Mouse (Mus musculus): Measurements from ENCODE around the gene Fam78a. TPM values are rescaled to one million over a fixed set of nuclear protein-coding genes. Genes with fewer than 3 reads are reported as not detected.

Fam78a gene
- polyA plus RNA-seq, 1 experiment from 2014 or later, result 0.91 TPM

GRCm38 (mm10) chr2:32090145-32090544 lies 5.5 kb upstream of the Fam78a start:
- H3K27ac ChIP-seq (ENCODE audit: low read depth, low read length), result no peak overlapping the region
- 59% methylated on average over 2 of the region's 2 CpGs for WGBS
- H3K4me2 ChIP-seq (replicated peaks; ENCODE audit: low read depth, low read length), result no peak overlapping the region
- no peak for ATAC-seq (ENCODE audit: low FRiP score)
- peaks cover 14% of the 10 kb centered on the region for H3K27me3 ChIP-seq (ENCODE audit: control insufficient read depth, insufficient read depth, low read length)
- H3K4me3 ChIP-seq (ENCODE audit: low read depth, low read length), result no peak overlapping the region
- peaks cover 4% of the 10 kb centered on the region; the same call in 1 of the 2 replicates for H3K4me1 ChIP-seq (replicated peaks; ENCODE audit: control insufficient read depth, insufficient read depth, low read length)
- H3K9ac ChIP-seq (ENCODE audit: low read depth, low read length), result no peak overlapping the region
- no peaks in the 10 kb centered on the region for H3K9me3 ChIP-seq (ENCODE audit: control insufficient read depth, low read length)
- DNase-seq (ENCODE audit: low spot score), result no peak
- no peaks in the 10 kb centered on the region for H3K36me3 ChIP-seq (ENCODE audit: control insufficient read depth, insufficient read depth, low read length)

- no peak overlapping the region for H3K9ac ChIP-seq (ENCODE audit: low read depth, low read length)
- 78% methylated on average over 3 of the region's 3 CpGs for WGBS
- no peak overlapping the region for H3K4me3 ChIP-seq (ENCODE audit: low read depth, low read length)
- DNase-seq (ENCODE audit: low spot score) (no peak), ATAC-seq (ENCODE audit: low FRiP score) (no peak)
- H3K4me1 ChIP-seq (replicated peaks; ENCODE audit: control insufficient read depth, insufficient read depth, low read length), result peaks cover 4% of the 10 kb centered on the region; the same call in 1 of the 2 replicates
- H3K27ac ChIP-seq (ENCODE audit: low read depth, low read length), result no peak overlapping the region
- peaks cover 17% of the 10 kb centered on the region for H3K27me3 ChIP-seq (ENCODE audit: control insufficient read depth, insufficient read depth, low read length)
- H3K4me2 ChIP-seq (replicated peaks; ENCODE audit: low read depth, low read length), result no peak overlapping the region
- no peaks in the 10 kb centered on the region for H3K36me3 ChIP-seq (ENCODE audit: control insufficient read depth, insufficient read depth, low read length)
- no peaks in the 10 kb centered on the region for H3K9me3 ChIP-seq (ENCODE audit: control insufficient read depth, low read length)
Observed at GRCm38 (mm10) chr2:32089606-32090005, 4.9 kb upstream of the Fam78a start.

GRCm38 (mm10) chr2:32088372-32088981 lies 3.8 kb upstream of the Fam78a start:
- Histone ChIP-seq H3K4me1 (replicated peaks; ENCODE audit: control insufficient read depth, insufficient read depth, low read length) (peaks cover 10% of the 10 kb centered on the region), H3K4me2 (replicated peaks; ENCODE audit: low read depth, low read length) (peak overlapping the region; percentile 24), H3K36me3 (ENCODE audit: control insufficient read depth, insufficient read depth, low read length) (no peaks in the 10 kb centered on the region), H3K9me3 (ENCODE audit: control insufficient read depth, low read length) (no peaks in the 10 kb centered on the region), H3K27me3 (ENCODE audit: control insufficient read depth, insufficient read depth, low read length) (peaks cover 27% of the 10 kb centered on the region), H3K27ac (ENCODE audit: low read depth, low read length) (no peak overlapping the region), H3K9ac (ENCODE audit: low read depth, low read length) (no peak overlapping the region), H3K4me3 (ENCODE audit: low read depth, low read length) (0 out of 2 replicates have a peak overlapping the region, but pooled peaks have one; percentile 13)
- no peak for DNase-seq (ENCODE audit: low spot score)
- WGBS, result 8% methylated on average over 35 of the region's 35 CpGs
- no peak for ATAC-seq (ENCODE audit: low FRiP score)

GRCm38 (mm10) chr2:32087606-32088005 lies 2.9 kb upstream of the Fam78a start:
- Histone ChIP-seq H3K4me2 (replicated peaks; ENCODE audit: low read depth, low read length) (no peak overlapping the region), H3K4me3 (ENCODE audit: low read depth, low read length) (no peak overlapping the region), H3K27me3 (ENCODE audit: control insufficient read depth, insufficient read depth, low read length) (peaks cover 36% of the 10 kb centered on the region), H3K36me3 (ENCODE audit: control insufficient read depth, insufficient read depth, low read length) (no peaks in the 10 kb centered on the region), H3K9me3 (ENCODE audit: control insufficient read depth, low read length) (no peaks in the 10 kb centered on the region), H3K27ac (ENCODE audit: low read depth, low read length) (no peak overlapping the region), H3K9ac (ENCODE audit: low read depth, low read length) (no peak overlapping the region), H3K4me1 (replicated peaks; ENCODE audit: control insufficient read depth, insufficient read depth, low read length) (peaks cover 11% of the 10 kb centered on the region)
- ATAC-seq (ENCODE audit: low FRiP score) (no peak), DNase-seq (ENCODE audit: low spot score) (no peak)
- 58% methylated on average over 4 of the region's 4 CpGs for WGBS

GRCm38 (mm10) chr2:32085231-32085630 lies 574 bp upstream of the Fam78a start:
- no peak overlapping the region for H3K4me2 ChIP-seq (replicated peaks; ENCODE audit: low read depth, low read length)
- H3K4me1 ChIP-seq (replicated peaks; ENCODE audit: control insufficient read depth, insufficient read depth, low read length), result peaks cover 11% of the 10 kb centered on the region
- no peak overlapping the region for H3K9ac ChIP-seq (ENCODE audit: low read depth, low read length)
- peaks cover 47% of the 10 kb centered on the region for H3K27me3 ChIP-seq (ENCODE audit: control insufficient read depth, insufficient read depth, low read length)
- no peak overlapping the region for H3K27ac ChIP-seq (ENCODE audit: low read depth, low read length)
- ATAC-seq (ENCODE audit: low FRiP score), result no peak
- WGBS, result 78% methylated on average over 2 of the region's 2 CpGs
- no peaks in the 10 kb centered on the region for H3K9me3 ChIP-seq (ENCODE audit: control insufficient read depth, low read length)
- DNase-seq (ENCODE audit: low spot score), result no peak
- H3K4me3 ChIP-seq (ENCODE audit: low read depth, low read length), result no peak overlapping the region
- no peaks in the 10 kb centered on the region for H3K36me3 ChIP-seq (ENCODE audit: control insufficient read depth, insufficient read depth, low read length)

- Histone ChIP-seq H3K36me3 (ENCODE audit: control insufficient read depth, insufficient read depth, low read length) (no peaks in the 10 kb centered on the region), H3K4me3 (ENCODE audit: low read depth, low read length) (peak overlapping the region; percentile 50), H3K9ac (ENCODE audit: low read depth, low read length) (no peak overlapping the region; the same call in 1 of the 2 replicates), H3K4me2 (replicated peaks; ENCODE audit: low read depth, low read length) (peak overlapping the region; percentile 100), H3K27ac (ENCODE audit: low read depth, low read length) (no peak overlapping the region), H3K9me3 (ENCODE audit: control insufficient read depth, low read length) (no peaks in the 10 kb centered on the region), H3K4me1 (replicated peaks; ENCODE audit: control insufficient read depth, insufficient read depth, low read length) (peaks cover 11% of the 10 kb centered on the region), H3K27me3 (ENCODE audit: control insufficient read depth, insufficient read depth, low read length) (peaks cover 47% of the 10 kb centered on the region)
- ATAC-seq (ENCODE audit: low FRiP score) (no peak; the same call in 1 of the 2 replicates), DNase-seq (ENCODE audit: low spot score) (no peak)
- WGBS, result 27% methylated on average over 2 of the region's 2 CpGs
Observed at GRCm38 (mm10) chr2:32084872-32085199, 179 bp upstream of the Fam78a start.

- H3K36me3 ChIP-seq (ENCODE audit: control insufficient read depth, insufficient read depth, low read length), result no peaks in the 10 kb centered on the region
- DNase-seq (ENCODE audit: low spot score) (peak; percentile 62), ATAC-seq (ENCODE audit: low FRiP score) (0 out of 2 replicates have a peak, but pooled peaks have one; percentile 33)
- peaks cover 10% of the 10 kb centered on the region for H3K4me1 ChIP-seq (replicated peaks; ENCODE audit: control insufficient read depth, insufficient read depth, low read length)
- H3K27me3 ChIP-seq (ENCODE audit: control insufficient read depth, insufficient read depth, low read length), result peaks cover 40% of the 10 kb centered on the region
- no peaks in the 10 kb centered on the region for H3K9me3 ChIP-seq (ENCODE audit: control insufficient read depth, low read length)
- H3K9ac ChIP-seq (ENCODE audit: low read depth, low read length), result peak overlapping the region; percentile 31
- peak overlapping the region; percentile 50 for H3K4me3 ChIP-seq (ENCODE audit: low read depth, low read length)
- H3K27ac ChIP-seq (ENCODE audit: low read depth, low read length), result no peak overlapping the region
- H3K4me2 ChIP-seq (replicated peaks; ENCODE audit: low read depth, low read length), result peak overlapping the region; percentile 100
- WGBS, result under 1% methylated on average over 85 of the region's 91 CpGs
Observed at GRCm38 (mm10) chr2:32083159-32084011, 1.3 kb downstream of the Fam78a start.

GRCm38 (mm10) chr2:32082229-32082628 lies 2.4 kb downstream of the Fam78a start:
- ATAC-seq (ENCODE audit: low FRiP score) (no peak), DNase-seq (ENCODE audit: low spot score) (no peak)
- Histone ChIP-seq H3K9ac (ENCODE audit: low read depth, low read length) (no peak overlapping the region), H3K4me3 (ENCODE audit: low read depth, low read length) (peak overlapping the region; percentile 8; the same call in 1 of the 2 replicates), H3K27me3 (ENCODE audit: control insufficient read depth, insufficient read depth, low read length) (peaks cover 36% of the 10 kb centered on the region), H3K27ac (ENCODE audit: low read depth, low read length) (no peak overlapping the region), H3K4me2 (replicated peaks; ENCODE audit: low read depth, low read length) (peak overlapping the region; percentile 100; the same call in 1 of the 2 replicates), H3K9me3 (ENCODE audit: control insufficient read depth, low read length) (no peaks in the 10 kb centered on the region), H3K4me1 (replicated peaks; ENCODE audit: control insufficient read depth, insufficient read depth, low read length) (peaks cover 7% of the 10 kb centered on the region), H3K36me3 (ENCODE audit: control insufficient read depth, insufficient read depth, low read length) (no peaks in the 10 kb centered on the region)
- WGBS, result 42% methylated on average over 2 of the region's 2 CpGs
